Mouse (Mus musculus): ENCODE measurements around the gene Psmc4.
A peak's percentile ranks its signal among the peaks of the same experiment; 100 is the strongest.

Psmc4 gene

GRCm38 (mm10) chr7:28049476-28050409 lies at the start of gene Psmc4:
Gene Psmc4 (minus strand): TSS chr7:28050101.
- DNase-seq: peak; percentile 99

DNA sequence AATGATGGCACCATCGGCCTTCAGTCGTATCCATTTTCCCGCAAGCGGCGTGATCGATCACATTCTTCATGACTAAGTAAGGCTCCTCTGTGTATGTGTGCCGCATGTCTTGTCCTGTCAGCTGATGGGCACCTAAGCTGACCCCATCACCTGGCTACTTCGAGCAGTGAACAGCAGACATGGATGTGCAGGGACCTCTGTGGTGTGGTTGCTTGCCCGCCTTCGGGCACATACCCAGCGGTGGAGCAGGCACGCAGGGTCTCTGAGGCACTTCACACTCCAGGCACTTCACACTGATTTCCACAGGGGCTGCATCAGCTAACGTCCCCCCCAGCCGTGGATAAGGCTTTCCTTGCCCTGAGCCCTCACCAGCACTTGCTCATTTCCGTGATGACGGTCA lies 49.2 kb upstream of the Psmc4 start:
- DNase-seq: no peak

DNA sequence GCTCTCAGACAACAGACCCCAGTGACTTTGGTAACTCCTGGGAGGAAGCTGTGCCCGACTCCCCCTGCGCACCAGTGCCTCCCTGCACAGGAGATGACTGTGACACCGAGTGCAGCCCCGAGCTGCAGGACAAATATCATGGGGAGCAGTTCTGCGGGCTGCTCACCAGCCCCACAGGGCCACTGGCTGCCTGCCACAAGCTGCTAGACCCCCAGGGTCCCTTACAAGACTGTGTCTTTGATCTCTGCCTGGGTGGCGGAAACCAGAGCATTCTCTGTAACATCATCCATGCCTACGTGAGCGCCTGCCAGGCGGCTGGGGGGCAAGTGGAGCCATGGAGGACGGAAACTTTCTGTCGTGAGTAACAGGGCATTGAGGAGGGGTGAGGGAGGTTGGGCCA lies 43.6 kb upstream of the Psmc4 start:
- DNase-seq: no peak

DNA sequence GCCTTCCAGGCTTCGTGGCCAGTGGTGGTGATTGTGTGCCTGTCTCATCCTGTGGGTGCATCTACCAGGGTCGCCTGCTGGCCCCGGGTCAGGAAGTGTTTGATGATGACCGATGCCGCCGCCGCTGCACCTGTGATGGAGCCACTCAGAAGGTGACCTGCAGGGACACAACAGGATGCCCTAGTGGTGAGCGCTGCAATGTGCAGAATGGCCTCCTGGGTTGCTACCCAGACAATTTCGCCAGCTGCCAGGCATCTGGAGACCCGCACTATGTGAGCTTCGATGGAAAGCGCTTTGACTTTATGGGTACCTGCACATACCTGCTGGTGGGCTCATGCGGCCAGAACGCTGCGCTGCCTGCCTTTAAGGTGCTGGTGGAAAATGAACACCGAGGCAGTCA lies 36.3 kb upstream of the Psmc4 start:
- no peak for DNase-seq

GRCm38 (mm10) chr7:28084215-28084614 lies 34.3 kb upstream of the Psmc4 start:
- DNase-seq: peak; percentile 19 to 40

GRCm38 (mm10) chr7:28070531-28071298 lies 20.8 kb upstream of the Psmc4 start, which contains the start of gene Fcgbp:
Gene Fcgbp (plus strand): TSS chr7:28071236.
- DNase-seq: no peak

GRCm38 (mm10) chr7:28069546-28070172 lies 19.8 kb upstream of the Psmc4 start:
- no peak for DNase-seq

- DNase-seq: no peak
Observed at GRCm38 (mm10) chr7:28068661-28069060, 18.8 kb upstream of the Psmc4 start.

- DNase-seq: no peak
Observed at GRCm38 (mm10) chr7:28059972-28060371, 10.1 kb upstream of the Psmc4 start.

DNA sequence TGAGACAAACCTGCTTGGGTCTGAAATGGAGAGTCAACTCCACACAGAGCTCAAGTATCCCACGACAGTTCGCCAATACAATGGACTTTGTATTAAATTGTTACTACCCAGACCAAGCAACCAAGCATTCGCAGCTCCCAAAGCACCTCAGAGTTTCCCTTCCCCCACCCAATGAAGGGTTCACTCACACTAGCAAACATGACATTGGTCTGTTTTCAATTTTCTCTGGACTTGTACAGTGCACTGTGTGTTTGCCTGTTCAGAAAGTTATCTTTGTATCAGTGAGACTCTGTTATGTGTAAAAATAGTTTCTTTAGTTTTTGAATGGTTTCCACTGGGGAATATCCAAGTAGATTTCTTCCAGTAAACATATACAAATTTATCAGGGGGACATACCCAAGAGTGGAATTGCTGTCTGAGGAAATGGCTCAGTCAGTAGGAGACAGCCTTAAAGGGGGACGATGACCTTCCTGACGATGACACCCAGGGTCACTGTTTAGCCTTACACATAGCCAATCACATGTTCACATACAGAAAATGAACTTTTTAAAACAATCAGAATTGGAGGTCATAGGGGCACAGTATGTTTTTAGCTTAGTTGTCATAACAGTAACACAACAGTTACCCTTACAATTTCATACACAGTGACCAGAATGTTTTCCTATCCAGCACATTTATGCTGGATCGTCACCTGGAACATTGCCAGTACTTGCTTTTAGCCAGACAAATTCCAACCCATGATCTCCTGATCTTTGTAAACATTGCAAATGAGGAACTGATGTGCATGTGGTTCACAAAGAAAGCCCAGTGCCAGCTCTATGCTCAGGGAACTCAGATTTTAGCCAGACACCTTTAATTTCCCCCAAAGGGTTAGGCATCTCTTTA lies 3.4 kb upstream of the Psmc4 start:
- no peak for DNase-seq

DNA sequence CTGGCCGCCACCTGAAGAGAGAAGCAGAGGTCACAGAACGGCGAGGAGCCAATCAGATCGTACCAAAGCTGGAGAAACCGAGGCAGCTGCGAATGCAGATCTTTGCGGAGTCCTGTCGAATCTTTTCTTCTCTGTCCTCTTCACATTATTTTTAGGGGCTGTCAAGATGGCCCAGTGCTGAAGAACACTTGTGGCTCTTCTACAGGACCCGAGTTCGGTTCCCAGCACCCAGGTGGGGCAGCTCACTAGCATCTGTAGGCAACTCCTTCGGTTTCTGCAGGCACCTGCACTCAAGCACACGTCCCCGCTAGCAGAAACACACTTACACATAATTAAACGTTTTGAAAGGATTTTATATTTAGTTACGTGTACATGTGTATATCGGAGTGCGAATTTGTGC lies 683 bp upstream of the Psmc4 start:
- peak in 1 of 2 experiments; percentile 35 for DNase-seq

DNA sequence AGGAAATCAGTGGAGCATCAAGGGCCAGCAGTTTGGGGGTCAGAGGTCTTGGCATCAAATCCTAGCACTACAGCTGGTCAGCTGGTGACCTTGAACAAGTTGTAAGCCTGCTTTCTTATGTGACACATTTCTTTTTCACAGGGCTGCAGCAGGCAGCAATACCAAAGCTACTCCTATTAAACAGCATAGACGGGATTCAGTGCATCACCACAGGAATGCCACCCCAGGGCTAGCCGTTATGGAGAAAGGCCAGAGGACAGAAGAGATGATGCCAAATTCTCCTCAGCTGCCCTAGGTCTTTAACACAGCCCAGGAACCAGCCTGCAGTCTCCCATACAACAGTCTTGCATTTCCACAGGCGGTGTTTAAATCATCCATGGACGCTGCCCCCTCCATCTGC lies 5.4 kb downstream of the Psmc4 start:
- no peak for DNase-seq

DNA sequence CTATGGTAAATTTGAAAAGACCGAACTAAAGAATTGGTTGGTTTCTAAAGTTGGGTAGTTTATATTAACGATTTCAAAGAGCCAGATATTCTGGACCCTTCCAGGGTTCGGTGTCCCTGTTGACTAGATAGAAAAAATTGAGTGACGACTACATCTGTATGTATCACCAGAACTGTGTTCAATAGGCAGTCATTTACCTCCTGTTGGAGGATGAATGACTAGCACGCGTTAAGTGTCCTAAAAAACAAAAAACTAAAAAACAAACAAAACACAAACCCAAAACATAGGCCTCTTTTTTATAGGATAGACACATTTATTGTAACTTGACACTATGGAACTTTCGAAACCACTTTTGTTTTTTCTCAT lies 35.5 kb downstream of the Psmc4 start:
- DNase-seq: no peak

- peak; percentile 83 to 84 for DNase-seq
Observed at GRCm38 (mm10) chr7:28013549-28014444, 36.1 kb downstream of the Psmc4 start, which contains the start of gene Zfp850. Gene Zfp850 (minus strand): TSS chr7:28014115.

DNA sequence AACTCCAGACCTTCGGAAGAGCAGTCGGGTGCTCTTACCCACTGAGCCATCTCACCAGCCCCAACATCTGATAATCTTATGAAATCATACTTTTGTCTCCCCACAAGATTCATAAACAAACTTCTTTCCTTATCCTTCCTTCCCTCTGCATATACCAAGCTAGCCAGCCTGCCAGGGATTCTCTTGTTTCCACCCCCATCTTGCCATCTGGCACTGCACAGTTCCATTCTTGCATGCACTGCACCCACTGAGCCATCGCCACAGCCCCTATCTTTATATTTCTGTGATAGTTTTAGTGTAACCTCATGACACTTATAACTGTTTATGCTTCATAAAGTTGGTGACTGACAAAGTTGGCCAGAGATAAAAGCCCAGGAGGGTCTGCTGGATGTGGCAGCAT lies 39.6 kb downstream of the Psmc4 start:
- no peak for DNase-seq

Data from cerebellum, postnatal 14 days (tissue).